ENCODE assay signal across 8 mouse cellular contexts in the genomic region with DNA sequence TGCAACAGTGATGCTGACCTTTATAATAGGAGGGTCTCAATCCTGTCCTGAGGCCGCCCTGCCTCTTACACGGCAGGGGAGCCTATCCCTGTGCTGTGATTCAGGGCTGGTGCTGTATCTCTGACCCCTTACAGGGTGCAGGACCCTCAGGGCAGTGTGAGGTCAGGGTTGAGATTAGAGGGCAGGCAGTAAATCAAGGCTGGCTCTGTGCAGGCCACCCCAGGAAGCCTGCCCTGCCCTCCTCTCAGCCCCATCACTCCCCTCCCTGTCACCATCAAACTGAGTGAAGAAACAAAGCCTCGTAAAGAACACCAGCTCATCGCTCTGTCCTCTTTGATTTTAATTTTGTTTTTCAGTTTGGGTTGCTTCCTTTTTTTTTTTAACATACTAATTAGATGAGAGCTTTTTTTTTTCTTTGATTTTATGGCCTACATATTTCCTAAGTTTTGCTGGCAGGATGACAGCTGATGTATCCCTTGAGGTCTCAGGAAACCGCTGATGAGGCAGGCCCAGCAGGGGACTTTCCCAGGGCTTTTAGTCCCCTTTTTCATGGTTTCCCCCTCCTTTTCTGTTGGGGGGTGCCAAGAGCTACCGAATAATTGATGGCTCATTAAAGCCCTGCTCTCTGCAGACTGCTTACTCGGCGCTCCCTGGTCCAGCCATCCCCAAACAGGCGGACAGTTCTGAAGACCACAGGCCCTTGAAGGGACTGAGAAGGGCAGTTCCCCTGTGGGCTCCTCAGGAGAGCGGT. TPM values are rescaled to one million over a fixed set of nuclear protein-coding genes. Genes with fewer than 3 reads are reported as not detected.
DNase-seq lines count a peak whose midpoint lies in the region; ATAC-seq lines count a peak whose summit lies in the region.

No protein-coding gene starts in this region.

- H3K27me3 ChIP-seq in hindbrain, embryonic 11.5 days (ENCODE audit: control insufficient read depth, insufficient read depth, low read length): no peaks in the 10 kb centered on the region
- no peaks in the 10 kb centered on the region for H3K27me3 ChIP-seq in neural tube, embryonic 15.5 days (replicated peaks)

- WGBS in hindbrain, embryonic 11.5 days: 15% methylated on average over 10 of the region's 10 CpGs
- WGBS in neural tube, embryonic 15.5 days: 16% methylated on average over 10 of the region's 10 CpGs

- H3K36me3 ChIP-seq in hindbrain, embryonic 11.5 days (ENCODE audit: control insufficient read depth, insufficient read depth, low read length): no peaks in the 10 kb centered on the region
- peaks cover 7% of the 10 kb centered on the region for H3K36me3 ChIP-seq in neural tube, embryonic 15.5 days

- H3K9me3 ChIP-seq in hindbrain, embryonic 11.5 days (ENCODE audit: control insufficient read depth, low read length): no peaks in the 10 kb centered on the region
- H3K9me3 ChIP-seq in neural tube, embryonic 15.5 days (replicated peaks): no peaks in the 10 kb centered on the region

- peak overlapping the region; percentile 69 for H3K27ac ChIP-seq in hindbrain, embryonic 11.5 days (ENCODE audit: low read depth, low read length)
- H3K27ac ChIP-seq in neural tube, embryonic 15.5 days (replicated peaks): peak overlapping the region; percentile 81

- no peak overlapping the region for H3K9ac ChIP-seq in hindbrain, embryonic 11.5 days (ENCODE audit: low read depth, low read length)
- no peak overlapping the region for H3K9ac ChIP-seq in neural tube, embryonic 15.5 days (replicated peaks)

- H3K4me1 ChIP-seq in hindbrain, embryonic 11.5 days (replicated peaks; ENCODE audit: control insufficient read depth, insufficient read depth, low read length): peaks cover 19% of the 10 kb centered on the region
- H3K4me1 ChIP-seq in neural tube, embryonic 15.5 days: peaks cover 58% of the 10 kb centered on the region

- H3K4me3 ChIP-seq in hindbrain, embryonic 11.5 days (ENCODE audit: low read depth, low read length): no peak overlapping the region
- no peak overlapping the region for H3K4me3 ChIP-seq in neural tube, embryonic 15.5 days (replicated peaks)

- H3K4me2 ChIP-seq in hindbrain, embryonic 11.5 days (replicated peaks; ENCODE audit: low read depth, low read length): no peak overlapping the region
- H3K4me2 ChIP-seq in neural tube, embryonic 15.5 days: no peak overlapping the region

- intact Hi-C loops in left cerebral cortex, postnatal 4 days (cut with DNase I): no loop called here

- peak; percentile 16 for DNase-seq in left cerebral cortex, postnatal 4 days
- no peak for DNase-seq in left cerebral cortex, adult 18-20 months (ENCODE audit: low spot score in 2 of 2)
- DNase-seq in hindbrain, embryonic 11.5 days (ENCODE audit: low spot score): no peak
- DNase-seq in kidney, postnatal 4 days: peak; percentile 53 to 67
- DNase-seq in spleen, postnatal 4 days (ENCODE audit: low spot score in 2 of 2): no peak
- no peak for DNase-seq in ovary, adult 18-20 months (ENCODE audit: low spot score)

- ATAC-seq in hindbrain, embryonic 11.5 days (ENCODE audit: low FRiP score): peak; percentile 58; the same call in 1 of the 2 replicates
- ATAC-seq in neural tube, embryonic 15.5 days (ENCODE audit: low FRiP score): peak; percentile 55; the same call in 1 of the 2 replicates
- ATAC-seq in granulocyte monocyte progenitor cell, adult 5-6 weeks (replicated peaks; ENCODE audit: poor library complexity, severe bottlenecking): no peak

RNA-seq across cellular contexts. Expression of a gene that starts 27.0 kb away (rescaled TPM):
- 100 to 1,000 TPM; 189 to 190 TPM for total RNA-seq in left cerebral cortex, postnatal 4 days (2021)
- 100 to 1,000 TPM; 171 to 184 TPM for total RNA-seq in left cerebral cortex, adult 18-20 months (2021)
- polyA plus RNA-seq in hindbrain, embryonic 11.5 days (2014; fragmentation: Nextera tagmentation; extraction: Ambion mirVana): 4.5 and 6.4 TPM in 2 replicates
- 31.2 and 42.9 TPM in 2 replicates for polyA plus RNA-seq in neural tube, embryonic 15.5 days (2015; fragmentation: Nextera tagmentation; extraction: Ambion mirVana)
- total RNA-seq in granulocyte monocyte progenitor cell, adult 5-6 weeks (2014; fragmentation: Nextera tagmentation): not detected in 2 replicates
- total RNA-seq in granulocyte monocyte progenitor cell, adult 5-6 weeks (2017): not detected in 2 replicates

Comparison
In these comparisons a context has a peak if more than half of its experiments do, and no peak if none do; other contexts are left out.
1. DNase-seq: peak in left cerebral cortex, postnatal 4 days (single experiment) and kidney, postnatal 4 days (2 of 2); none in left cerebral cortex, adult 18-20 months (0 of 2), hindbrain, embryonic 11.5 days (single experiment), spleen, postnatal 4 days (0 of 2) and ovary, adult 18-20 months (single experiment).
2. RNA of a gene that starts 27.0 kb away (total RNA-seq): 189 to 190 TPM in left cerebral cortex, postnatal 4 days and 171 to 184 TPM in left cerebral cortex, adult 18-20 months; not detected in granulocyte monocyte progenitor cell, adult 5-6 weeks; every median in the first group is over 100 times any median in the second.